Mouse (Mus musculus) myocyte (in vitro differentiated cells): ENCODE measurements around the gene Mt4. TPM values are rescaled to one million over a fixed set of nuclear protein-coding genes. Genes with fewer than 3 reads are reported as not detected.
A peak's percentile ranks its signal among the peaks of the same experiment; 100 is the strongest.
"Not testable (repeated sequence)": the region's sequence is repeated elsewhere in the genome, so short reads cannot be mapped to it uniquely, and the experiment has no call there.

Source experiments
- H3K27me3 ChIP-seq: one replicate; pipeline ENCODE4 v1.6.1; 2011; ENCODE audit not compliant: control insufficient read depth, insufficient read depth, insufficient read length
- H3K36me3 ChIP-seq: one replicate; pipeline ENCODE4 v1.6.1; 2011; ENCODE audit not compliant: control insufficient read depth, insufficient read depth
- H3K4me2 ChIP-seq: one replicate; pipeline ENCODE4 v1.6.1; 2011; ENCODE audit warnings: low read depth, control low read depth
- H3K4me3 ChIP-seq: one replicate; pipeline ENCODE4 v1.5.1; 2011; ENCODE audit warnings: mild to moderate bottlenecking, control low read depth, moderate library complexity
- H3K79me2 ChIP-seq: one replicate; pipeline ENCODE4 v1.6.1; 2011; ENCODE audit not compliant: control insufficient read depth, insufficient read depth
- H3ac ChIP-seq: one replicate; pipeline ENCODE4 v1.6.1; 2011; ENCODE audit not compliant: control insufficient read depth, insufficient read length
- CEBPB ChIP-seq: IDR thresholded peaks from 2 replicates; pipeline ENCODE4 v1.6.1; 2011; ENCODE audit warnings: mild to moderate bottlenecking, moderate library complexity; ENCODE audit not compliant: poor library complexity, insufficient read depth, severe bottlenecking
- E2F4 ChIP-seq: IDR thresholded peaks from one replicate; pipeline ENCODE4 v1.6.1; 2011; ENCODE audit warnings: mild to moderate bottlenecking, control low read depth, moderate library complexity; ENCODE audit not compliant: insufficient read depth
- MAX ChIP-seq: IDR thresholded peaks from one replicate; pipeline ENCODE4 v1.6.1; 2011; ENCODE audit warnings: low read depth, mild to moderate bottlenecking, control low read depth
- MYOD1 ChIP-seq, 3 experiments: IDR thresholded peaks; one replicate each; pipeline ENCODE4 v1.6.1; 2011; ENCODE audit warnings: control low read depth in 2 of 3, low read depth in 2 of 3, mild to moderate bottlenecking in 2 of 3, moderate library complexity in 1 of 3; ENCODE audit not compliant: insufficient read length in 2 of 3, control insufficient read depth in 1 of 3
- MYOG ChIP-seq, 3 experiments: IDR thresholded peaks; one replicate each; pipeline ENCODE4 v1.6.1; 2011; ENCODE audit warnings: control low read depth in 2 of 3, low read depth in 2 of 3, mild to moderate bottlenecking in 2 of 3; ENCODE audit not compliant: insufficient read length in 2 of 3, control insufficient read depth in 1 of 3, insufficient read depth in 1 of 3
- POLR2A ChIP-seq: IDR thresholded peaks from one replicate; pipeline ENCODE4 v1.6.1; 2011; ENCODE audit warnings: low read depth, mild to moderate bottlenecking, control low read depth, moderate library complexity; ENCODE audit not compliant: insufficient read length
- POLR2AphosphoS2 ChIP-seq: IDR thresholded peaks from one replicate; pipeline ENCODE4 v1.6.1; 2011; ENCODE audit warnings: low read depth, control low read depth; ENCODE audit not compliant: insufficient read length
- REST ChIP-seq: IDR thresholded peaks from one replicate; pipeline ENCODE4 v1.6.1; 2011; ENCODE audit warnings: mild to moderate bottlenecking, control low read depth, moderate library complexity; ENCODE audit not compliant: insufficient read depth, insufficient read length
- SRF ChIP-seq: IDR thresholded peaks from one replicate; pipeline ENCODE4 v1.6.1; 2011; ENCODE audit warnings: low read depth; ENCODE audit not compliant: control insufficient read depth, insufficient read length
- TCF12 ChIP-seq: IDR thresholded peaks from one replicate; pipeline ENCODE4 v1.6.1; 2011; ENCODE audit warnings: mild to moderate bottlenecking, control low read depth; ENCODE audit not compliant: poor library complexity, insufficient read depth, severe bottlenecking
- TCF3 ChIP-seq: IDR thresholded peaks from one replicate; pipeline ENCODE4 v1.6.1; 2011; ENCODE audit warnings: low read depth, control low read depth; ENCODE audit not compliant: insufficient read length
- USF1 ChIP-seq: IDR thresholded peaks from one replicate; pipeline ENCODE4 v1.6.1; 2011; ENCODE audit warnings: low read depth, mild to moderate bottlenecking, control low read depth, moderate library complexity
- polyA plus RNA-seq: library from polyadenylated mRNA; unstranded; fragments of >200 nt; fragmentation: generic; extraction: Trizol; gene quantifications from one replicate; pipeline ENCODE4 v1.2.1, GENCODE M21; 2012; ENCODE audit warnings: missing spikeins

Gene Mt4
- polyA plus RNA-seq, 1 experiment, result not detected

- TF ChIP-seq MYOD1 (IDR thresholded peaks at IDR 0.05; ENCODE audit: control insufficient read depth in 1 of 3, insufficient read length in 2 of 3, low read depth in 2 of 3) (peak in 1 of 3 experiments; percentile 37), POLR2AphosphoS2 (no peak), MAX (no peak)
- H3ac ChIP-seq, result no peak overlapping the region
- H3K79me2 ChIP-seq, result no peaks in the 10 kb centered on the region
- no peak overlapping the region for H3K4me3 ChIP-seq
- no peaks in the 10 kb centered on the region for H3K27me3 ChIP-seq
- H3K36me3 ChIP-seq, result no peaks in the 10 kb centered on the region
- H3K4me2 ChIP-seq, result no peak overlapping the region
These were observed 6.9 kb upstream of the Mt4 start for GRCm38 (mm10) chr8:94130126-94130525.

GRCm38 (mm10) chr8:94132096-94132495 is 4.9 kb upstream of the Mt4 start:
- no peaks in the 10 kb centered on the region for H3K27me3 ChIP-seq
- H3K4me2 ChIP-seq, result no peak overlapping the region
- H3K4me3 ChIP-seq, result no peak overlapping the region
- TF ChIP-seq TCF3, result no peak
- no peak for TF ChIP-seq MYOG (IDR thresholded peaks at IDR 0.05; ENCODE audit: control insufficient read depth in 1 of 3, insufficient read depth in 1 of 3, insufficient read length in 2 of 3, low read depth in 2 of 3)
- no peak for TF ChIP-seq SRF
- no peak for TF ChIP-seq CEBPB
- TF ChIP-seq POLR2A, result no peak
- TF ChIP-seq E2F4, result no peak
- no peak for TF ChIP-seq TCF12
- TF ChIP-seq POLR2AphosphoS2, result no peak
- no peak for TF ChIP-seq MAX
- no peak for TF ChIP-seq REST
- TF ChIP-seq USF1, result no peak
- no peak for TF ChIP-seq MYOD1 (IDR thresholded peaks at IDR 0.05; ENCODE audit: control insufficient read depth in 1 of 3, insufficient read length in 2 of 3, low read depth in 2 of 3)
- no peaks in the 10 kb centered on the region for H3K36me3 ChIP-seq
- H3K79me2 ChIP-seq, result no peaks in the 10 kb centered on the region
- H3ac ChIP-seq, result no peak overlapping the region

GRCm38 (mm10) chr8:94134601-94135000 is 2.4 kb upstream of the Mt4 start:
- H3K4me2 ChIP-seq, result peak overlapping the region; percentile 49
- H3K79me2 ChIP-seq, H3K4me3 ChIP-seq, H3K27me3 ChIP-seq, H3ac ChIP-seq, H3K36me3 ChIP-seq: not testable (repeated sequence)

- no peaks in the 10 kb centered on the region for H3K36me3 ChIP-seq
- H3ac ChIP-seq, result no peak overlapping the region
- H3K27me3 ChIP-seq, result no peaks in the 10 kb centered on the region
- no peak for TF ChIP-seq E2F4
- TF ChIP-seq USF1, result no peak
- TF ChIP-seq CEBPB, result no peak
- no peak for TF ChIP-seq MYOD1 (IDR thresholded peaks at IDR 0.05; ENCODE audit: control insufficient read depth in 1 of 3, insufficient read length in 2 of 3, low read depth in 2 of 3)
- TF ChIP-seq POLR2A, result no peak
- no peak overlapping the region for H3K4me2 ChIP-seq
- no peak overlapping the region for H3K4me3 ChIP-seq
- H3K79me2 ChIP-seq, result no peaks in the 10 kb centered on the region
These were observed 1.4 kb upstream of the Mt4 start for GRCm38 (mm10) chr8:94135556-94135955.

GRCm38 (mm10) chr8:94136192-94136591 is 805 bp upstream of the Mt4 start:
- no peak for TF ChIP-seq TCF12
- TF ChIP-seq TCF3, result no peak
- TF ChIP-seq MYOD1 (IDR thresholded peaks at IDR 0.05; ENCODE audit: control insufficient read depth in 1 of 3, insufficient read length in 2 of 3, low read depth in 2 of 3), result no peak
- TF ChIP-seq REST, result no peak
- TF ChIP-seq E2F4, result no peak
- TF ChIP-seq USF1, result no peak
- TF ChIP-seq CEBPB, result no peak
- TF ChIP-seq SRF, result no peak
- no peak for TF ChIP-seq POLR2AphosphoS2
- TF ChIP-seq POLR2A, result no peak
- no peak for TF ChIP-seq MYOG (IDR thresholded peaks at IDR 0.05; ENCODE audit: control insufficient read depth in 1 of 3, insufficient read depth in 1 of 3, insufficient read length in 2 of 3, low read depth in 2 of 3)
- no peak for TF ChIP-seq MAX
- H3K4me2 ChIP-seq, result no peak overlapping the region
- H3ac ChIP-seq, result no peak overlapping the region
- no peaks in the 10 kb centered on the region for H3K79me2 ChIP-seq
- no peak overlapping the region for H3K4me3 ChIP-seq
- no peaks in the 10 kb centered on the region for H3K27me3 ChIP-seq
- H3K36me3 ChIP-seq, result no peaks in the 10 kb centered on the region

- Histone ChIP-seq H3K36me3 (no peaks in the 10 kb centered on the region), H3ac (no peak overlapping the region), H3K79me2 (no peaks in the 10 kb centered on the region), H3K4me3 (no peak overlapping the region), H3K4me2 (no peak overlapping the region), H3K27me3 (no peaks in the 10 kb centered on the region)
- no peak for TF ChIP-seq REST
- TF ChIP-seq SRF, result no peak
These were observed 3.3 kb downstream of the Mt4 start for GRCm38 (mm10) chr8:94140266-94140795.
